Mouse (Mus musculus) frontal cortex, postnatal 36 days (tissue): ENCODE measurements around the gene Gm49450.

Experiments used
- DNase-seq, 2 experiments: peaks; one replicate each; pipeline ENCODE4 v3.0.0; 2022; ENCODE audit warnings: low spot score in 2 of 2

Gm49450 gene

GRCm38 (mm10) chr15:98953401-98954356 lies at the start of gene Gm49450, which contains the start of gene Tuba1a:
TSS of gene Gm49450 (minus strand) at chr15:98953551.
TSS of gene Tuba1a (minus strand) at chr15:98953703.
- peak; percentile 98 for DNase-seq

GRCm38 (mm10) chr15:99001451-99001931 lies 48.1 kb upstream of the Gm49450 start:
- no peak for DNase-seq

DNA sequence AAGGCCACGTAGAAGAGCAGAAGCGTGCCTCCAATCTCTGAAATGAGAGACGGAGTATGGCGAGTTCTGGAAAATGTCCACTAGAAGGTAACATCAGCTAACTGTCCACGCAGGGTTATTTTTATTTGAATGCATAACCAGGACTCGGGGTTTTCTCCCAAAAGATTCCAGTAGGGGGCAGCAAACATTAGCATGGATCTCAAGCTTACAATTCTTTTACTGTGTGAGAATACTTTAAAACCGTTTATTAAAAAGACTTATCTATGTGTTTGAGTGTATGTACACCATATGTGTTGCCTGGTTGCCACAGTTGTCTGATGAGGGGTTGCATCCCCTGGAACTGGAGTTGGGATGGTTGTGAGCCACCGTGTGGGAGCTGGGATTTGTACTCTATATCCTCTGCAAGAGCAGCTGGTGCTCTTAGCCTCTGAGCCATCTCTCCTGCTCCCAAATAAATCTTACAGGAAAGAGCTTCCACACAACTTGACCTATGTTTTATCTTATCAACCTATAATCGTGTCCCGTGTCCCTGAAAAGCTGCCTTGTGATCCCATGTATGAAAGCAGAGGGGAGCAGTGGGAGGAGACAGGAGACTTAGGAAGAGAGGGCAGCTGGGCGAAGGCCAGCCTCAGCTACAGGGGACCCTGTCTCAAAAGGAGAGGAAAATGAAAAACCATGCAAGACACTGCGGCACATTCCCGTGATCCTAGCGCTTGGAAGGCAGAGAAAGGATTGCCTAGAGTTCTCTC lies 47.4 kb upstream of the Gm49450 start:
- DNase-seq, result peak in 1 of 2 experiments; percentile 76

DNA sequence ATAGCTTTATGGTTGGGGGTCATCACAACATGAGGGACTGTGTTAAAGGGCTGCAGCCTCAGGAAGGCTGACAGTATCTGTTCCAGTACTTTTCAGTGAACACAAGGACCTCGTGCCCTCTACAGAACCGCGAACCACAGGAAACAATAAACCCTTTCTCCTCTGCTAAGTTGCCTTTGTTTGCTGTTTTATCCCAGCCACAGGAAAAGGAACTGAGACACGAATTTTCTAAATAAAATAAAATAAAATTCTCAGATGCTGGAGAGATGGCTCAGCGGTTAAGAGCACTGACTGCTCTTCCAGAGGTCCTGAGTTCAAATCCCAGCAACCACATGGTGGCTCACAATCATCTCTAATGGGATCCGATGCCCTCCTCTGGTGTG lies 45.4 kb upstream of the Gm49450 start:
- no peak for DNase-seq

- no peak for DNase-seq
Measured at GRCm38 (mm10) chr15:98997938-98998774, 44.8 kb upstream of the Gm49450 start.

GRCm38 (mm10) chr15:98996840-98997239 lies 43.5 kb upstream of the Gm49450 start:
- DNase-seq, result no peak

DNA sequence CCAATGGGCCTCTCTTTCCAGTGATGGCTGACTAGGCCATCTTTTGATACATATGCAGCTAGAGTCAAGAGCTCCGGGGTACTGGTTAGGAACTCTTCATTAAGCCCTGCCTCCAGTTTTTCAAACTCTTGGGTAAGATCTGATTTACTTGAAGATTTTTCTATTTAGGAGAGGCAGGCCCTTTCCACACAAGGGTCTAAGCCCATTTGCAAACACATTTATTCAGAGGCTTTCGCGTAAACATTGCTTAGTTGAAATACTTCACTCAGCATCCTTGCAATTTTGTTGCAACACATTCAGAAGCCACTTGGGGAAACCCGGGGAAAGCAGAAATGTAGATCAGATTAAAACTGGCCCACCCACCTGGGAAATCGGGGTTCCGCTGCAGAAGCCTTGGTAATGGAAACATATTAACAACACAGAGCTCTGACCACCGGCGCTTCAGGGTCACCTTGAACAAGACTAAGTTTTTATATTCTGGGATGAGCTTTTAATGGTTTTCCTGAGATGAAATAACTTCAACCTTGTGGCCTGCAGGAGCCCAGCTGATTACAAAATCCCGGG lies 41.7 kb upstream of the Gm49450 start:
- DNase-seq, result no peak

DNA sequence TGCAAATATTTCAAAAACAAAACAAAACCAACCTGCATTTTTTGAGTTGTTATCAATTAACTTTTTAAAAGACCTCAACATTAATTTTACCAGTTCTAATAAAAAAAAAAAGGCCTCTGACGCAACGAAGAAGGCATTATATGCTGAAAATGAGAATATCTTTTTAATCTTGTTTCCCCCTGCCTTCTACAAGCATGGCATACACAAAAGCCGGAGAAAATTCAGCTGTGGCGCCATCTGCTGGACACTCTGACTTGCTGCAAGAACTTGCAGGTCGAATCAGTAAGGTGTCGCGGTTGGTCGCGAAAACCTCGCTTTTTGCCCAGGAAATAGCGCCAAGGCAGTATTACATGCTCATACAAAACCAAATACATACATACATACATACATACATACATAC lies 40.5 kb upstream of the Gm49450 start:
- peak; percentile 85 to 89 for DNase-seq

GRCm38 (mm10) chr15:98993093-98993793 lies 39.9 kb upstream of the Gm49450 start:
- DNase-seq, result peak; percentile 94 to 97

DNA sequence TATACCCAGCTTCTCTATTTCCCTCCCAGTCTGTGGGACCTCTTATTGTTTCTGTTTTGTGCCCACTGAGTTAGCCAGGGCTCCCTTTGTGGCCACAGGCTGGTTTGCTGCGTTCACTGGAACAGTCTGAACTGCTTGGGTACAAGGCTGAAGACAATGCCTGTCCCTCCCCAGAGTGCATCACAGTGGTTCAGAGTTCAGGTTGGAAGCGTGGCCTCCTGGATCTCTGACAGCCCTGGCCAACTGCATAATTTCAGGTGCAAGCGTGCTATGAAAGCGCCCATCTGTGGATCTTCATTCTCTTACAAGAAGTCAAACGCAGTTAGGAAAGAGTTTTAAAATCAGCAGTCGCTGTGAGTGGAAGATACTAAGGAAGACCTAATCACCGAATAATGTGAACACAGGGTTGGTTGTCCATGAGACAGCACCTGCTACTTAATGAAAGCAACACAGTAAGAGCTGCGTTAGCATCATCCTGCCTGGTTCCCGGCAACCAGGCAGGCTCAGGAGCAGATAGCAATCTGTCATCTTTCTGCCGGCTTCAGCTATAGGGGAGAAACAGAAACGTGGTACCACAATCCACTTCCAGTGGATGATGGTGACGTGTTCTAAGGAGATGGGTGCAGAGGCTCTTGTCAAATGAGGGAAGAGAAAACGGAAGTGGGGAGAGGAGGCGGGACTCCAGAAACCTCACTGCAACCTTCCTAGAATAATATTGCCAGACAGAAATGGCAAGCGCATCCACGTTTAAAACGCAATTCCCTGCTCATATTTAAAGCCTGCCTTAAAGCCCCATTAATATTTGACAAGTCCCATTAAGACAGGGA lies 38.9 kb upstream of the Gm49450 start:
- DNase-seq, result peak; percentile 73 to 86

DNA sequence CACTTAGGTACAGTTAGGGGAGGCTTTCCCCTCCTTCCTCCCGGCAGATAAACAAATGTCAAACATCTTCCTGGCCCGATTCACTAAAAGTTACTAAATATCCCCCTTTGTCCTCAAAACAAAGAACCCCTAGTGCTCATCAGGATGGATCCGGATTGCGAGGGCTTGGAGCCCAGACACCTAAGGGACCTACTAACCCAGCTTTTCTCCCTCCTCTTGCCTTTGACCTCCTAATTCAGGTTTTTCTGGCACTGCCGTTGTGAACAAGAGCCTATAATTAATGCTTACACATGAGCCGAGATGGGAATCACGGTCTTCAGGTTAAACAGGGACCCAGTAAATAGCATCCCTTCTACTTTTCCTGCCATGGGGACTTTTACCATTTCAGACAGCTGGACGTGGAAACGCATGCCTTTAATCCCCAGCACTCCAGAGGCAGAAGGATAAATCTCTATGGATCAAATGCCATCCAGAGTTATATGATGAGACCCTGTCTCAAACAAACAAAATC lies 38.2 kb upstream of the Gm49450 start:
- no peak for DNase-seq

DNA sequence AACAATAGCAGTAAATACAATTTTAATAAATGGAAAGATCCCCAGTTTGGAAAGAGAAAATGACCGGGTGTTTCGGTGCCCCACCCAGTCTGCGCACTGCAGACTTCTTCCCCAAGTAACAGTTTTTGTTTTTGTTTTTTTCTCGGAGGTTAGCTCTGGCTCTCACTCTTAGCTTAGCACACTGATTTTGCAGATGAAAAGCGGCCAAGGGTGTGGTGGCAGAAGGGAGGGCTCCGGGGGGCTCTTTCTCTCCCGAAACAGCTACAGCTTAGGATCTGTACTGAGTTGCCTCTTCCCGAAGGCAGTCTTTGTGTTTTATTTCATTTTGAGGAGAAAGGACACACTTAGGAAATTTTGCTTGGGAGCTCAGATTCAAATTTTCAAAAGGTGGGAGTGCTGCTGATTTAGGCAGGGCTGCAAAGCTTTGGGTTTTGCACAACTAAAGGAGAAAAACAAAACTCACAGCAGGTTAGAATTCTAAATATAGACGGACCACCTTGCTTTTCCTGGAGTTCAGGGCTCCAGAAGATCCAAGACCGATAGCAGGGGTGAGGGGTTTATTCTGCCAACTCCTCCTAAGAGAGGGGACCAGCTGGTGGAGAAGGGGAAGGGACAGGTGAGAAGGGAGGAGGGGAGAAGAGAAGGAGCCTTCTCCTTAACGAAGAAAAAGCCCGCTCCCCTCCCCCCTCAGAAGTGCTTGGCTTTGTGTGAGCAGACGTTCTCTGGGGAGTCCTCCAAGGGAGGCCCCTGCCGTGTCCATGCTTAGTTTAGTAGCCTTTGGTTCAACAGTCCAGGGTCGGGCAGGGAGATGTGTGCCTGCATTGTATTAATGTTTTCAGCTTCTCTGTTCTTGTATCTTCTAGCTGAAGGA lies 37.6 kb upstream of the Gm49450 start:
- DNase-seq, result no peak

DNA sequence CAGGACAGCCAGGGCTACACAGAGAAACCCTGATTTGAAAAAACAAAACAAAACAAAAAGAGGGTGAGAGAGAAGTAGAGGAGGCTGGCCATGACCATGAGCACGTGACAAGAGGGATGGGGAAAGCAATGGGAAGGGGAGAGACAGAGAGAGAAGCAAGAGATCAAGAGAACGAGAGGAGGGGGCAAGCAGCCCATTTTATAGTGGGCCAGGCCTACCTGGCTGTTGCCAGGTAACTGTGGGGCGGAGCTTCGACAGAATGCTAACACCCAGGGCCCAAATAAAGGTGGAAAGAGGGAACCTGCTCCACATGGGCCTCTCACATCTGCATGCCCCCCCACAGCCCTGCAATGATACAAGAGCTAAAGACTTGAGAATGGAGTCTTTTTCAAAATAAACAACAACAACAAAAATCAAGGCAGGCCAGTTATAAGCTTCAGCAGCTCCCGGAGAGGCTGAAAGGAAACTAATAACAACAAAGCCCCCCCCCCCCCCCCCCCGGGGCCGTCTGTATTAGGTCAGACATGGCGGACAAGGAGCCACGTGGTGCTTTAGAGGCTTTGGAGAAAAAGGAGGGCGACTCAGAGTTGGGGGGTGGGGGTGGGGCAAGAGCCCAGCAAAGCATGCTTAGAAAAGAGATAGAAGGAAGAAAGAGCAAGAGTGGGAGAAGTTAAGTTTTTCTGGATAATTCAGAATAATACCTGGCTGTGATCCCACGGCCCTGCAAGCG lies 36.5 kb upstream of the Gm49450 start:
- DNase-seq, result no peak

GRCm38 (mm10) chr15:98988787-98989186 lies 35.4 kb upstream of the Gm49450 start:
- DNase-seq, result no peak

GRCm38 (mm10) chr15:98987661-98988181 lies 34.4 kb upstream of the Gm49450 start:
- no peak for DNase-seq

- no peak for DNase-seq
Measured at GRCm38 (mm10) chr15:98987077-98987630, 33.8 kb upstream of the Gm49450 start.

- no peak for DNase-seq
Measured at GRCm38 (mm10) chr15:98985982-98986715, 32.8 kb upstream of the Gm49450 start.
